In the genomic region with DNA sequence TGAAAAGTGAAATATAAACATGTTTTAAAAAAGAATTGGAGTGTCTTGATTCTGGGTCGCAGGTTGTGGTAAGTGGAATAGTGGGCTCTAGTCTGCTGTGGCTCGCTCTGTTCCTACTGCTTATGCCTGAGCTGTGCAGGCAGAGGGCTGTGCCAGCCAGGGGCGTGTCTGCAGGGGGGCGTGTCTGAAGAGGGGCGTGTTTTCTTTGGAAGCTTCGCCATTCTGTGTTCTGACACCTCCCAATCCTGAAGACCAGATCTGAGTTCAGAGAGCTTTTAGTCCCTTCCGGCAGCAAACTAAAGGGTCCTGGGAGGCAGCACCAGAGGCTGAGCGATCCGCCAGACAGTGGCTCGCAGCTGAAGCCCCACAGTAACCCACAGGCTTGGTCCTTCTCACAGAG, we compare ENCODE assay signal across 8 mouse cellular contexts. TPM values are rescaled to one million over a fixed set of nuclear protein-coding genes. Genes with fewer than 3 reads are reported as not detected.
DNase-seq lines count a peak whose midpoint lies in the region; ATAC-seq and TF ChIP-seq lines count a peak whose summit lies in the region.

No protein-coding gene starts in this region.

- H3K27me3 ChIP-seq in intestine, embryonic 15.5 days (replicated peaks): no peaks in the 10 kb centered on the region
- H3K27me3 ChIP-seq in lung, postnatal 0 days (replicated peaks; ENCODE audit: insufficient read depth, low read length): no peaks in the 10 kb centered on the region
- H3K27me3 ChIP-seq in midbrain, postnatal 0 days (ENCODE audit: insufficient read depth, low read length): no peaks in the 10 kb centered on the region

- no peak for TF ChIP-seq CTCF in lung, postnatal 0 days (IDR thresholded peaks at IDR 0.05)
- no peak for TF ChIP-seq CTCF in midbrain, postnatal 0 days (IDR thresholded peaks at IDR 0.05)

- peak overlapping the region; percentile 15 for H3K4me2 ChIP-seq in intestine, embryonic 15.5 days (replicated peaks)
- H3K4me2 ChIP-seq in lung, postnatal 0 days (replicated peaks; ENCODE audit: low read depth, low read length): 0 out of 2 replicates have a peak overlapping the region, but pooled peaks have one; percentile 14
- no peak overlapping the region for H3K4me2 ChIP-seq in midbrain, postnatal 0 days (ENCODE audit: low read depth, low read length, poor library complexity, severe bottlenecking)

- no peak overlapping the region for H3K27ac ChIP-seq in intestine, embryonic 15.5 days
- H3K27ac ChIP-seq in lung, postnatal 0 days (ENCODE audit: low read length): no peak overlapping the region
- H3K27ac ChIP-seq in midbrain, postnatal 0 days (ENCODE audit: low read depth, low read length): no peak overlapping the region

- WGBS in intestine, embryonic 15.5 days: 25% methylated on average over 10 of the region's 10 CpGs
- 26% methylated on average over 10 of the region's 10 CpGs for WGBS in lung, postnatal 0 days
- 35% methylated on average over 10 of the region's 10 CpGs for WGBS in midbrain, postnatal 0 days

- TF ChIP-seq EP300 in lung, postnatal 0 days (IDR thresholded peaks at IDR 0.05): no peak

- H3K4me3 ChIP-seq in intestine, embryonic 15.5 days (replicated peaks): no peak overlapping the region
- no peak overlapping the region for H3K4me3 ChIP-seq in lung, postnatal 0 days (ENCODE audit: low read depth, low read length)
- no peak overlapping the region for H3K4me3 ChIP-seq in midbrain, postnatal 0 days (ENCODE audit: low read depth, low read length)

- H3K4me1 ChIP-seq in intestine, embryonic 15.5 days (replicated peaks): peaks cover 17% of the 10 kb centered on the region; the same call in 1 of the 2 replicates
- H3K4me1 ChIP-seq in lung, postnatal 0 days (ENCODE audit: insufficient read depth, low read depth, low read length): no peaks in the 10 kb centered on the region
- H3K4me1 ChIP-seq in midbrain, postnatal 0 days (ENCODE audit: insufficient read depth, low read length): peaks cover 16% of the 10 kb centered on the region; the same call in 1 of the 2 replicates

- peak; percentile 28 for DNase-seq in thymus, postnatal 14 days
- no peak for DNase-seq in thymus, postnatal 10 days (ENCODE audit: low spot score in 2 of 2)
- DNase-seq in embryo, embryonic 10 days (ENCODE audit: low spot score): peak; percentile 59
- peak; percentile 57 for DNase-seq in lung, postnatal 0 days (ENCODE audit: low spot score)
- no peak for DNase-seq in midbrain, postnatal 0 days (ENCODE audit: low spot score)
- no peak for DNase-seq in MN1 (ENCODE audit: low spot score)
- no peak for DNase-seq in left cerebral cortex, adult 8-10 months (ENCODE audit: low spot score in 2 of 2)

- H3K9ac ChIP-seq in intestine, embryonic 15.5 days: no peak overlapping the region
- H3K9ac ChIP-seq in lung, postnatal 0 days (replicated peaks; ENCODE audit: low read depth): no peak overlapping the region
- no peak overlapping the region for H3K9ac ChIP-seq in midbrain, postnatal 0 days (replicated peaks; ENCODE audit: low read length, poor library complexity, severe bottlenecking)

- H3K36me3 ChIP-seq in intestine, embryonic 15.5 days: no peaks in the 10 kb centered on the region
- H3K36me3 ChIP-seq in lung, postnatal 0 days (ENCODE audit: insufficient read depth, low read length): no peaks in the 10 kb centered on the region
- no peaks in the 10 kb centered on the region for H3K36me3 ChIP-seq in midbrain, postnatal 0 days (ENCODE audit: insufficient read depth, low read length)

- peak; percentile 82 for ATAC-seq in intestine, embryonic 15.5 days
- ATAC-seq in lung, postnatal 0 days: peak; percentile 60
- ATAC-seq in midbrain, postnatal 0 days (ENCODE audit: low FRiP score): no peak

- no peaks in the 10 kb centered on the region for H3K9me3 ChIP-seq in intestine, embryonic 15.5 days
- no peaks in the 10 kb centered on the region for H3K9me3 ChIP-seq in lung, postnatal 0 days (ENCODE audit: low read length)
- no peaks in the 10 kb centered on the region for H3K9me3 ChIP-seq in midbrain, postnatal 0 days (ENCODE audit: low read length)

RNA-seq across cellular contexts. Expression of a gene that starts 8.5 kb away (rescaled TPM):
- polyA plus RNA-seq in intestine, embryonic 15.5 days (2015; fragmentation: Nextera tagmentation; extraction: Ambion mirVana): not detected in 2 replicates
- not detected in 2 replicates for polyA plus RNA-seq in lung, postnatal 0 days (2015; fragmentation: Nextera tagmentation; extraction: Ambion mirVana)
- 0.38 TPM in 1 of 2 replicates, not detected in the other for total RNA-seq in midbrain, postnatal 0 days (2014; rRNA removed)
- 0.07 TPM in 1 of 2 replicates, not detected in the other for polyA plus RNA-seq in midbrain, postnatal 0 days (2015; fragmentation: Nextera tagmentation; extraction: Ambion mirVana)
- total RNA-seq in left cerebral cortex, adult 8-10 months (2022): under 1 TPM in 3 of 4 experiments, not detected in 1; 0.14 to 0.26 (median 0.16) TPM

Comparison
In these comparisons a context has a peak if more than half of its experiments do, and no peak if none do; other contexts are left out.
1. DNase-seq: peak in thymus, postnatal 14 days (single experiment), embryo, embryonic 10 days (single experiment) and lung, postnatal 0 days (single experiment); none in thymus, postnatal 10 days (0 of 2), midbrain, postnatal 0 days (single experiment), MN1 (single experiment) and left cerebral cortex, adult 8-10 months (0 of 2).